Mouse (Mus musculus): ENCODE results near the gene Pdzk1.

- TF ChIP-seq POLR2A (IDR thresholded peaks at IDR 0.05; ENCODE audit: insufficient read length, low read depth) (no peak), E2F4 (IDR thresholded peaks at IDR 0.05; ENCODE audit: insufficient read depth) (no peak), MYOD1 (IDR thresholded peaks at IDR 0.05; ENCODE audit: control insufficient read depth in 1 of 3, insufficient read length in 2 of 3, low read depth in 2 of 3) (no peak), MYOG (IDR thresholded peaks at IDR 0.05; ENCODE audit: control insufficient read depth in 1 of 3, insufficient read depth in 1 of 3, insufficient read length in 2 of 3, low read depth in 2 of 3) (no peak)
Observed at GRCm38 (mm10) chr3:96838996-96839645, 10.0 kb downstream of the Pdzk1 start.

All from myocyte (in vitro differentiated cells).